Mouse (Mus musculus): ENCODE results near the gene Hspb6.

GRCm38 (mm10) chr7:30590927-30591604, 39.1 kb downstream of the Hspb6 start:
- TF ChIP-seq CTCF (conservative IDR thresholded peaks at IDR 0.05; ENCODE audit: insufficient read depth, insufficient read length, low read depth, low read length) (no peak), POLR2A (IDR thresholded peaks at IDR 0.05; ENCODE audit: low read depth, low read length) (no peak)
